Mouse (Mus musculus): ENCODE measurements at regions not wholly inside any gene's neighbourhood (a gene's known extent, or its start where the extent isn't known, plus 50 kb on each side); places are given as distances from the start of the nearest gene placed in this dataset.

DNA sequence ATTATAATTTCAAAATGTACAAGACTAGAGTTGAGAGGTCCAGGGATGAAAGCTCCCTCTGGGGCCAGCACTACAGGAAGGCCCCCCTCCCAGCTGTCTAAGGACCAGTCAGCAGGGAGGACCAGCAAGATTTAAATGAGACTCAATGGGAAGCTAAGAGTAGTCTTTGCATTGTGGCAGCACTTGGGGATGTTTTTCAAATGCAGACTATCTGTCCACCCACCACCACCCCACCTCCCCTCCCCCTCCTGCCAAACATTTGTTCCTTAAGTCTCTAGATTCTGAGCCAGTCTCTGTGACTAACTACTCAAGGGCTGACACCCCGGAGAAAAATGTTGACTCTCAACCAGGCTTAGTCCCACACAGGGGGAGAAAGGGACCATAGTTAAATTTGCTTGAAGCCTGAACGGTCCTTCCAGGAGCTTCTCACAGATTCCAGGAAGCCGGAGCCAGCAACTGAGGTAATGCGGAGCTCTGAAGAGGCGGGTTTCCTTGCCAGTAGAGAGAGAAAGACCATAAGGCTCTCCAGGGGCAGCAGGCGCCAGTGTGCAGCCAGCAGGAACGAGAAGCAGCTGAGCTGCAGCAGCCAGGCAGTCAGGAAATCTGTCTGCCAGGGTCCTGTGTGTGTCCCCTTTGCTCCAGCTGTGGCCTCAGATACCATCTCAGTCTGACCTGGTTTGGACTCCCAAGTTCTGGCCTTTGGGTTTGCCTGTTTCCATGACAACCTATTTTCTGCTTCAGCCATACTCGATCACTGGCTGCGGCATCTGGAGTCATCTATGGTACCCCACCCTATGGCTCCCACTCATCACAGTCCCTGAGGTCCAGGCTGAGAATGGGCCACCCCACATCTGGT is 152.1 kb upstream of the Plcz1 start:
- Histone ChIP-seq H3K36me3 (ENCODE audit: control insufficient read depth, insufficient read depth, low read length) (no peaks in the 10 kb centered on the region), H3K27ac (replicated peaks; ENCODE audit: low read depth, low read length) (no peak overlapping the region), H3K4me1 (ENCODE audit: control insufficient read depth, insufficient read depth, low read length) (peaks cover 10% of the 10 kb centered on the region), H3K9ac (ENCODE audit: low read depth, low read length) (no peak overlapping the region), H3K4me3 (ENCODE audit: low read depth, low read length) (no peak overlapping the region), H3K4me2 (ENCODE audit: low read depth, low read length) (peak overlapping the region; percentile 11; the same call in 1 of the 2 replicates), H3K9me3 (ENCODE audit: control insufficient read depth, low read length) (no peaks in the 10 kb centered on the region), H3K27me3 (replicated peaks; ENCODE audit: control insufficient read depth, insufficient read depth, low read length) (no peaks in the 10 kb centered on the region)
- WGBS, result 34% methylated on average over 9 of the region's 9 CpGs
- ATAC-seq (ENCODE audit: low read depth) (peak; percentile 61; the same call in 1 of the 2 replicates), DNase-seq (ENCODE audit: low spot score) (peak; percentile 72)

DNA sequence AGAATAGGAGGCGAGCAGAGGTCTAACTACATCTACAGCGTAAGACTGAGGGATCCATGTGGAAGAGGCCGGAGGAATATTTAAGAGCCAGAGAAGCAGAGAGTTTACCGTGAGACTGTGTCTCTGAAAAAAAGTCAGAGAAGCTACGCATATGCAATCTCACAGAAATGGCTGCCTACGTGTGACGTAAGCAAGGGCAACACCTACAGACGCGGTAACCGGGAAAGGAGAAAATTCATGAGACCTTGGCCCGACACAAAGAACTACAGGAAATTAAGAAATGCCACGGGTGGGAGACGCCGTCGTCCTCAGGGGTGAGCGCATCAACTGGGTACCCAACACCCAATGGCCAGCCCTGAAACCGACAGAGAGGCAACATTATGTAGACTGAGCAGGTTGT is 151.3 kb upstream of the Plcz1 start:
- DNase-seq (ENCODE audit: low spot score) (no peak), ATAC-seq (ENCODE audit: low read depth) (no peak)
- no peaks in the 10 kb centered on the region for H3K27me3 ChIP-seq (replicated peaks; ENCODE audit: control insufficient read depth, insufficient read depth, low read length)
- no peaks in the 10 kb centered on the region for H3K9me3 ChIP-seq (ENCODE audit: control insufficient read depth, low read length)
- no peak overlapping the region for H3K27ac ChIP-seq (replicated peaks; ENCODE audit: low read depth, low read length)
- H3K4me1 ChIP-seq (ENCODE audit: control insufficient read depth, insufficient read depth, low read length), result peaks cover 10% of the 10 kb centered on the region
- no peaks in the 10 kb centered on the region for H3K36me3 ChIP-seq (ENCODE audit: control insufficient read depth, insufficient read depth, low read length)
- WGBS, result 87% methylated on average over 17 of the region's 17 CpGs
- no peak overlapping the region for H3K4me2 ChIP-seq (ENCODE audit: low read depth, low read length)
- H3K9ac ChIP-seq (ENCODE audit: low read depth, low read length), result no peak overlapping the region
- H3K4me3 ChIP-seq (ENCODE audit: low read depth, low read length), result no peak overlapping the region

DNA sequence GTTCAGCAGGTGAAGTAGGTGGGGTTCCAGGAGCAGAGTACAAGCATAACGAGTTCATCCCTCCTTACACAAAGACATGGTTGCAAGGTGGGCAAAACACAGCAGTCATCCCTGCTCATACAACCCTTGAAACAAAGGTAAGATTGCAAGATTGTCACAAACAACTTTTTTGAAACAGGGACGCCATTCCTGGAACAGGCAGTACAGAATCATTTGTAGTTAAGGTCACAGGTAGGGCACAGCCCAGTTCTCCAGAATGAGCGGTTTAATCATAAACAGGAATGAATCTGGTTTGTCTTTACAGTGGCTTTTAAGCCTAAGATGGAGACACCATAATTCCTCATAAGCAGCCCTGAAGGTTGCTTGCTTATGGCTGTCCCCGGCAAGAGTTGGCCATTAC is 150.1 kb upstream of the Plcz1 start:
- Histone ChIP-seq H3K9me3 (ENCODE audit: control insufficient read depth, low read length) (no peaks in the 10 kb centered on the region), H3K4me2 (ENCODE audit: low read depth, low read length) (no peak overlapping the region), H3K27ac (replicated peaks; ENCODE audit: low read depth, low read length) (no peak overlapping the region), H3K27me3 (replicated peaks; ENCODE audit: control insufficient read depth, insufficient read depth, low read length) (no peaks in the 10 kb centered on the region), H3K4me1 (ENCODE audit: control insufficient read depth, insufficient read depth, low read length) (peaks cover 10% of the 10 kb centered on the region), H3K36me3 (ENCODE audit: control insufficient read depth, insufficient read depth, low read length) (no peaks in the 10 kb centered on the region), H3K4me3 (ENCODE audit: low read depth, low read length) (no peak overlapping the region), H3K9ac (ENCODE audit: low read depth, low read length) (no peak overlapping the region)
- DNase-seq (ENCODE audit: low spot score) (no peak), ATAC-seq (ENCODE audit: low read depth) (no peak)
- 84% methylated on average over 4 of the region's 4 CpGs for WGBS

DNA sequence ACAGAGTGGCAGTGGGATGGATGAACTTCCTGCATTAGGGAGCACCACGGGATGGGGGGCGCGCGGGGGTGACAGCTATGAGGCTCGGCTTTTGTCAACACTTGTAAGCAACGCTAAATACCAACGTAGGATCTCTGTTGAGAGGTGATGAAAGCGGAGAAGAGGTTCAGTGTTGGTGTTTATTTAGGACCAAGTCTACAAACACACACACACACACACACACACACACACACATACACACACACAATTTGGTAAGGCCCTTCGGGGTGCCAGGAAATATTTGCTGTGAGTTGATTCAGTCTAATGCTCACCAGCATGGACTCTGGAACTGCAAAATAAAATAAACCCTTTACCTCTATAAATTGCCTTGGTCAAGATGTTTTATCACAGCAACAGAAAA is 148.3 kb upstream of the Plcz1 start:
- Histone ChIP-seq H3K4me2 (ENCODE audit: low read depth, low read length) (no peak overlapping the region), H3K27ac (replicated peaks; ENCODE audit: low read depth, low read length) (no peak overlapping the region), H3K36me3 (ENCODE audit: control insufficient read depth, insufficient read depth, low read length) (no peaks in the 10 kb centered on the region), H3K9ac (ENCODE audit: low read depth, low read length) (no peak overlapping the region), H3K4me3 (ENCODE audit: low read depth, low read length) (no peak overlapping the region), H3K27me3 (replicated peaks; ENCODE audit: control insufficient read depth, insufficient read depth, low read length) (no peaks in the 10 kb centered on the region), H3K9me3 (ENCODE audit: control insufficient read depth, low read length) (no peaks in the 10 kb centered on the region), H3K4me1 (ENCODE audit: control insufficient read depth, insufficient read depth, low read length) (peaks cover 10% of the 10 kb centered on the region)
- DNase-seq (ENCODE audit: low spot score) (no peak), ATAC-seq (ENCODE audit: low read depth) (no peak)
- WGBS, result 82% methylated on average over 9 of the region's 9 CpGs

DNA sequence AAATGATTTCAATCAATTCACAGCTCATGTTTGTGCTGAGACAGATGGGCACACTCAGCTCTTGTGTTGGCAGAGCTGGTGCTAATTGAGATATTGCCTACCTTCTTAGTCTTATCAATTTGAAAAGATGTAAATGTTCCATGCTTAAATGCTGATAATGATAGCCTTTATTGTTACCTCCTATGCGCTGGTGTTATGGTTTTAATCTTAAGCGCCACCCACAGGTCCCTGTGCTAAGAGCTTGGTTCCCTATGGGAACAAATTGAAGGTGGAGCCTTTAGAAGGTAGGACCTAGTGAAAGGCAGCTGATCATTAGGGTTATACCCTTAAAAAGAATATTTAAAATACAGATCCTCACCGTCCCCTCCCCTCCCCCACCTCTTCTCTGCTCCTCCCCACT is 146.5 kb upstream of the Plcz1 start:
- Histone ChIP-seq H3K4me2 (ENCODE audit: low read depth, low read length) (no peak overlapping the region), H3K9ac (ENCODE audit: low read depth, low read length) (no peak overlapping the region), H3K4me1 (ENCODE audit: control insufficient read depth, insufficient read depth, low read length) (no peaks in the 10 kb centered on the region), H3K4me3 (ENCODE audit: low read depth, low read length) (no peak overlapping the region), H3K9me3 (ENCODE audit: control insufficient read depth, low read length) (no peaks in the 10 kb centered on the region), H3K27me3 (replicated peaks; ENCODE audit: control insufficient read depth, insufficient read depth, low read length) (no peaks in the 10 kb centered on the region), H3K36me3 (ENCODE audit: control insufficient read depth, insufficient read depth, low read length) (no peaks in the 10 kb centered on the region), H3K27ac (replicated peaks; ENCODE audit: low read depth, low read length) (no peak overlapping the region)
- ATAC-seq (ENCODE audit: low read depth) (no peak), DNase-seq (ENCODE audit: low spot score) (no peak)
- WGBS, result 87% methylated on average over 3 of the region's 3 CpGs

DNA sequence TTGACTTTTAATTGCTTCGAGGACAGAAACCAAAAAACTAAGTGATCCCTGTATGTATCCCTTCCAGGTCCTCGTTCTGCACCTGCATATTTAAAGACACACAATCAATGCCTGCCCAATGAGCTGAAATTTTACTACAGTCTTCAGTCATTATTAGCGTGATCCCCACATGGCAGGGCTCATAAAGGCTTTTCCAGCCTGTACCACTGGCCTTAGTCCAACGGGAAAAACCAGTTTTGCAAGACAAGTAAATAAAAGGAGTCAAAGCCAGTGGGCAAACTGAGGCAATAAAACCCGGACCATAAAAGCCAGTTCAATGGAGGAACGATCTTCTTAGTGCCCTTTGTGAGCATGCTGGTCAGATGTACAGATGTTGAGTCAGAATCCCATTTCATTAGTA is 145.8 kb upstream of the Plcz1 start:
- Histone ChIP-seq H3K36me3 (ENCODE audit: control insufficient read depth, insufficient read depth, low read length) (no peaks in the 10 kb centered on the region), H3K4me2 (ENCODE audit: low read depth, low read length) (no peak overlapping the region), H3K9ac (ENCODE audit: low read depth, low read length) (no peak overlapping the region), H3K27ac (replicated peaks; ENCODE audit: low read depth, low read length) (no peak overlapping the region), H3K4me1 (ENCODE audit: control insufficient read depth, insufficient read depth, low read length) (no peaks in the 10 kb centered on the region), H3K9me3 (ENCODE audit: control insufficient read depth, low read length) (no peaks in the 10 kb centered on the region), H3K4me3 (ENCODE audit: low read depth, low read length) (no peak overlapping the region), H3K27me3 (replicated peaks; ENCODE audit: control insufficient read depth, insufficient read depth, low read length) (no peaks in the 10 kb centered on the region)
- WGBS, result 80% methylated on average over 6 of the region's 6 CpGs
- ATAC-seq (ENCODE audit: low read depth), result no peak
- DNase-seq (ENCODE audit: low spot score), result no peak

DNA sequence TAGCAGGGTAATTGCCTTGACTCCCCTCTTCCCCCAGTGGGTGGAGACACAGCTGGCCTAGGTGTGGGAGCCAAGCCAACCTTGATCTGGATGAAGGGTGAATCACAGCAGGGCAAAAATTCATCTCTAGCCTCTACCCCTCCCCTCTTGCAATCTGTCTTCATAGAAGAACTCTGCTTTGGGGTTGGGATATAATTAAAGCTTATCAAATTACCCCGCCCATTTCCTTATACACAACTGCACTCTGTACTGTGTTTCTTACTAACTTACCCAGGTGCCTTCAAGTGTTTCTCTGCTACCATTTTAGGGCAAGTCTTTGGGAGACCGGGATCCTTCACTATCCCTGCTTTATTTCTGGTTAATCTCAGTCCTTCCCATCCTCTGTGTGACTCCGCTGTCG is 138.7 kb upstream of the Plcz1 start:
- WGBS, result 74% methylated on average over 4 of the region's 4 CpGs
- H3K4me2 ChIP-seq (ENCODE audit: low read depth, low read length), result no peak overlapping the region
- peak; percentile 33; the same call in 1 of the 2 replicates for ATAC-seq (ENCODE audit: low read depth)

DNA sequence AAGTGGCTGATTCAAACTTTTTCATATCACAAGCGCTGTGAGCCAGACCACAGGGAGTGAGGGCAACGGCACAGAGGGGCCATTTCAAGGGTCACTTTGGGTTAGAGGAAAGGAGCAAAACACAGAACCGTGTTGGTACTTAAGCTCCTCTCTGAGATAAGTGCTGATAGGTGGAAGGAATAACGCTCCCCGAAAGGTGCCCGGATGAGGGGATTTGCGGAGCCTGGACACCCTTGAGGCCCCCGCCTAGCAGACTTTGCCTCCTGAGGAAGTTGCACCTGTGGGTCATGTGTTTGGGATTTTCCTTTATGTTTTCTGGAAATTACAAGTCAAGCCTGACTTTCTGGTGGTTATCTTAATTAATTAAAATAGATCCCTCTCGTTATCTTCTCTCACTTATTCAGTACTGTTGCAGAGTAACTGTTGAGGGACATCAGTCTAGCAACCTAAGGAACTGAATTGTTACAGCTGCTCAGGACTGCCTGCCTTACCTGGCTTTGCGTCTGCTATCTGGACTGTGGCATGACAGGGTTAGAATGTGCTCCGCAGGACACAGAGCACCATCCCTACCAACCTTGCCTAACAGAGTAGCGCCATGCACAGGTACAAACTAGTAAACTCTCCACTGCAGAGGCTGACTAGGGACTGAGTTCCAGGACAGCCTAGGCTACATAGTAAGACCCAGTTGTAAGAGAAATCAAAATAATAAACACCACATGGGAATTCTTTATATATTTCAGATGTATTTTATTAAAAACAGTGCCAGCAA is 137.4 kb upstream of the Plcz1 start:
- no peak for ATAC-seq (ENCODE audit: low read depth)
- Histone ChIP-seq H3K27me3 (replicated peaks; ENCODE audit: control insufficient read depth, insufficient read depth, low read length) (no peaks in the 10 kb centered on the region), H3K4me2 (ENCODE audit: low read depth, low read length) (no peak overlapping the region)

More for the DNA sequence above, 138.7 kb upstream of the Plcz1 start:
- Histone ChIP-seq H3K27ac (replicated peaks; ENCODE audit: low read depth, low read length) (no peak overlapping the region), H3K36me3 (ENCODE audit: control insufficient read depth, insufficient read depth, low read length) (no peaks in the 10 kb centered on the region), H3K27me3 (replicated peaks; ENCODE audit: control insufficient read depth, insufficient read depth, low read length) (no peaks in the 10 kb centered on the region), H3K9ac (ENCODE audit: low read depth, low read length) (no peak overlapping the region), H3K4me1 (ENCODE audit: control insufficient read depth, insufficient read depth, low read length) (no peaks in the 10 kb centered on the region), H3K9me3 (ENCODE audit: control insufficient read depth, low read length) (no peaks in the 10 kb centered on the region), H3K4me3 (ENCODE audit: low read depth, low read length) (no peak overlapping the region)
- DNase-seq (ENCODE audit: low spot score), result no peak

More for the DNA sequence above, 137.4 kb upstream of the Plcz1 start:
- DNase-seq (ENCODE audit: low spot score), result no peak
- WGBS, result 88% methylated on average over 12 of the region's 12 CpGs
- H3K27ac ChIP-seq (replicated peaks; ENCODE audit: low read depth, low read length), result no peak overlapping the region
- H3K4me3 ChIP-seq (ENCODE audit: low read depth, low read length), result no peak overlapping the region
- no peak overlapping the region for H3K9ac ChIP-seq (ENCODE audit: low read depth, low read length)
- H3K9me3 ChIP-seq (ENCODE audit: control insufficient read depth, low read length), result no peaks in the 10 kb centered on the region
- no peaks in the 10 kb centered on the region for H3K4me1 ChIP-seq (ENCODE audit: control insufficient read depth, insufficient read depth, low read length)
- no peaks in the 10 kb centered on the region for H3K36me3 ChIP-seq (ENCODE audit: control insufficient read depth, insufficient read depth, low read length)
